Mouse (Mus musculus) erythroblast, embryonic 14.5 days (primary cell): ENCODE measurements around the gene Guk1. TPM values are rescaled to one million over a fixed set of nuclear protein-coding genes. Genes with fewer than 3 reads are reported as not detected.

Experiments used
- H3K27me3 ChIP-seq: 2 replicates; pipeline ENCODE4 v1.6.1; 2012; ENCODE audit warnings: inconsistent platforms; ENCODE audit not compliant: control insufficient read depth
- H3K36me3 ChIP-seq: 2 replicates; pipeline ENCODE4 v1.6.1; 2012; ENCODE audit warnings: mild to moderate bottlenecking, inconsistent platforms; ENCODE audit not compliant: control insufficient read depth
- H3K4me1 ChIP-seq: 2 replicates; pipeline ENCODE4 v1.6.1; 2012; ENCODE audit warnings: inconsistent platforms; ENCODE audit not compliant: control insufficient read depth
- H3K4me3 ChIP-seq: replicated peaks from 2 replicates; pipeline ENCODE3; 2012; ENCODE audit warnings: moderate library complexity, mild to moderate bottlenecking, inconsistent platforms
- H3K9me3 ChIP-seq: 2 replicates; pipeline ENCODE4 v1.6.1; 2012; ENCODE audit warnings: low read length, inconsistent platforms, mixed read lengths; ENCODE audit not compliant: control insufficient read depth
- GATA1 ChIP-seq: IDR thresholded peaks from 2 replicates; pipeline ENCODE4 v1.6.1; 2012; ENCODE audit warnings: low read length, inconsistent platforms, mixed read lengths
- TAL1 ChIP-seq: IDR thresholded peaks from 3 replicates; pipeline ENCODE4 v1.6.1; 2012; ENCODE audit warnings: low read length, inconsistent platforms, mixed read lengths
- polyA plus RNA-seq: library from polyadenylated mRNA; stranded (reverse); fragments of >175 nt; gene quantifications from 2 replicates; pipeline ENCODE4 v1.2.3, GENCODE M21; 2012

The Guk1 gene
- polyA plus RNA-seq, 1 experiment = 1.9 TPM

GRCm38 (mm10) chr11:59201216-59202002 lies 9.4 kb upstream of the Guk1 start:
- no peaks in the 10 kb centered on the region for H3K9me3 ChIP-seq
- no peaks in the 10 kb centered on the region for H3K27me3 ChIP-seq
- no peak for TF ChIP-seq GATA1
- TF ChIP-seq TAL1 = no peak
- H3K4me3 ChIP-seq = peak overlapping the region; percentile 93
- peaks cover 52% of the 10 kb centered on the region for H3K4me1 ChIP-seq
- peaks cover 37% of the 10 kb centered on the region for H3K36me3 ChIP-seq

DNA sequence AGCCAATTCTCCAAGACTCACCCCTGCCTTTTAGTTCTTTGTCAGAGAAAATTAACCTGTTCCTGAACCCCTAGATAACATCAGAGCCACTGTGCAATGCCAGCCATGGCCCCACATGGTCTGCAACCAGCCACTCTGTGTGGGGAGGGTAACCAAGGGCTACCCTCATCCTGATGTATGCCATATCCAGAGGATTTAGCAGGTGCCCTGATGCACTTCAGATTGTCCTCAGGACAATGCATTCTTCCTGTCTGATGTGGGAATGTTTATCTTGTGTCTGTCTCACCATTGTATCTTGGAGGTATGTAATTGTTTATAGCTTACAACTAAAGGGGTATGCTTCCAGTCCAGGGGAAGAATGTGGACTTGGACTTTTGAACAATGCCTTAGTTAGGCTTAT lies 4.2 kb upstream of the Guk1 start:
- Histone ChIP-seq H3K36me3 (peaks cover 11% of the 10 kb centered on the region), H3K9me3 (no peaks in the 10 kb centered on the region), H3K4me3 (no peak overlapping the region), H3K27me3 (peaks cover 5% of the 10 kb centered on the region), H3K4me1 (peaks cover 48% of the 10 kb centered on the region)
- TF ChIP-seq TAL1 = no peak
- no peak for TF ChIP-seq GATA1

DNA sequence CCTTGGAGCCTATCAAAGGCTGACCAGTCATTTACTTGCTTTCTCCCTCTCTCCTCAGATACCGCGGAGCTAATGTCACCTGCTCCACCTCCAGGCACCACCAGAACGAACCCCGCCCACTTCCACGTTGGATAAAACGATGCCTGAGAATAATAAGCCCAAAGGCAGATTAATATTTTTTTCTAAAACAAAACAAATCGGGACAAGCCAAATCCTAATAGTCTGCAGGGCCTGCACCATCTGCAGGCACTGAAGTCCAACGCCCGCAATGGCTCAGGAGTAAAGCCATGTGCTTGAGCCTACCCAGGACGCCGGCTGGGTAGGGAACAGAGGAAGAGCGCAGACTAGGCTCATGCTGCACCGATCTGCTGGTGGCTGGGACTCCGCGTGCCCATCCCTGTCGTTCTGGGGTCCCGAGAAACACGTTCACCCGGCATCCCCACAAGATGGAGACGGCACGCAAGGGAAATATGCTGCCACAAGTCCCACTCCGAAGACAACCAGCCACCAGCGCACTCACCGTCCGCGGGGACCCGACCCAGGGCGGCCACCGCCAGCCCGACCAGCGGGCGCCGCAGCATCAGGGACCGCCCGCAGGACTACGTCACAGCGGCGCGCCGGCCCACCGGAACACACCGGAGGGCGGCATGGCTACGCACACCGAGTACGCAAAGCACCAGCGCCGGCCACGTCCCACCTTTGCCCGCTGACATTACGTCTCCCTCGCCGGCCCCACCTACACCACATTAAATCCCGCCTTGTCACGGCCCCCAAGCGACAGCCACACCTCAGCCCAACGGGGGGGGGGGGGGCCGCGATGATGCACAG lies 567 bp downstream of the Guk1 start:
- Histone ChIP-seq H3K27me3 (peaks cover 5% of the 10 kb centered on the region), H3K9me3 (no peaks in the 10 kb centered on the region), H3K4me3 (peak overlapping the region; percentile 72), H3K4me1 (peaks cover 49% of the 10 kb centered on the region), H3K36me3 (peaks cover 20% of the 10 kb centered on the region)
- TF ChIP-seq GATA1 (no peak), TAL1 (no peak)

- Histone ChIP-seq H3K36me3 (peaks cover 56% of the 10 kb centered on the region), H3K4me3 (no peak overlapping the region), H3K27me3 (no peaks in the 10 kb centered on the region), H3K9me3 (no peaks in the 10 kb centered on the region), H3K4me1 (peaks cover 64% of the 10 kb centered on the region)
- TF ChIP-seq TAL1 (no peak), GATA1 (no peak)
Measured at GRCm38 (mm10) chr11:59187706-59188105, 4.3 kb downstream of the Guk1 start.

DNA sequence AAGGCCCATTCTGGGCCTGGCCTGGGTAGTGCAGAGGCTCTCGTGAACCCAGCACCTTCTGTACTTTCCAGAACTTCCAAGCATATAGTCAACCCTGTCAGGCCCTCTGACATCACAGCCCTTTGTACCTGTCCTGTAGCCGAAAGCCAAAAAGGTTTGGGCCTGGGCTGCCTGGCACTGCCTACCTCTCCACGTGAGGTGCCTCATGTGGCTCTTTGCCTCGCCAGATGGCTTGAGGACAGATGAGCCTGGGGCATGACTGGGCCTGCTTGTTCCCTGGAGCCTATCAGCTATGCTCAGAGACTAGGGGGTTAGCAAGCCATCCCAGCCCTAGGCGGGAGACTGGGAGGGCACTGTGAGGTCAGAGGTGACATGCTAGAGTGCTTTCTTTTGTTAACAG lies 6.5 kb downstream of the Guk1 start:
- Histone ChIP-seq H3K36me3 (peaks cover 63% of the 10 kb centered on the region), H3K4me1 (peaks cover 68% of the 10 kb centered on the region), H3K4me3 (no peak overlapping the region), H3K9me3 (no peaks in the 10 kb centered on the region), H3K27me3 (no peaks in the 10 kb centered on the region; the same call in 1 of the 2 replicates)
- no peak for TF ChIP-seq GATA1
- TF ChIP-seq TAL1 = no peak

DNA sequence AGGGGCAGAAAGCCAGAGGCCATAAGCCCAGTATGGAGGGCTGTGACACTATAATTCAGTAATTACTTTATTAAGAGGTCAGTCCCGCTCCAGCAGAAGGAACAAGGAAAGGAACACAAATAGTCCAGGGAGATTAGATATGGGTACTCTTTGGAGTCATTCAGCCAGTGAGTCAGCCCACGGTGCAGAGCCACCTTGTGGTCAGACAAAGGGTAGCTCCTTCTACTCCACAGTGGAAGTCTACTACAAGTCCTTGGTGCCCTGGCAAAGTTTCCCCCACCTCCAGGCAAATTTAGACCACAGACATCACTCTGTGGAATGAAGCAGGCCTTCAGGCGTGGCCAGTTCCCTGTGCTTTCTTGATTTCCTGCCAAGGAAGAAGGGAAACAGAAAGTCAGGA lies 8.2 kb downstream of the Guk1 start:
- Histone ChIP-seq H3K4me3 (no peak overlapping the region), H3K9me3 (no peaks in the 10 kb centered on the region), H3K27me3 (peaks cover 13% of the 10 kb centered on the region), H3K4me1 (peaks cover 56% of the 10 kb centered on the region), H3K36me3 (peaks cover 58% of the 10 kb centered on the region)
- no peak for TF ChIP-seq TAL1
- TF ChIP-seq GATA1 = 0 out of 2 replicates have a peak, but pooled peaks have one; percentile 17

GRCm38 (mm10) chr11:59182864-59183331 lies 9.1 kb downstream of the Guk1 start, which contains the start of gene Gjc2:
Gene Gjc2, minus strand, starts transcription at chr11:59183213.
- TF ChIP-seq TAL1 (no peak), GATA1 (no peak)
- Histone ChIP-seq H3K4me1 (peaks cover 50% of the 10 kb centered on the region), H3K9me3 (no peaks in the 10 kb centered on the region), H3K4me3 (no peak within 1 kb of the TSS), H3K27me3 (peaks cover 22% of the 10 kb centered on the region), H3K36me3 (peaks cover 55% of the 10 kb centered on the region)

- Histone ChIP-seq H3K27me3 (peaks cover 59% of the 10 kb centered on the region), H3K4me1 (peaks cover 53% of the 10 kb centered on the region), H3K9me3 (peaks cover 15% of the 10 kb centered on the region), H3K36me3 (no peaks in the 10 kb centered on the region), H3K4me3 (no peak overlapping the region)
- no peak for TF ChIP-seq TAL1
- no peak for TF ChIP-seq GATA1
Measured at GRCm38 (mm10) chr11:59176921-59177320, 15.1 kb downstream of the Guk1 start.

DNA sequence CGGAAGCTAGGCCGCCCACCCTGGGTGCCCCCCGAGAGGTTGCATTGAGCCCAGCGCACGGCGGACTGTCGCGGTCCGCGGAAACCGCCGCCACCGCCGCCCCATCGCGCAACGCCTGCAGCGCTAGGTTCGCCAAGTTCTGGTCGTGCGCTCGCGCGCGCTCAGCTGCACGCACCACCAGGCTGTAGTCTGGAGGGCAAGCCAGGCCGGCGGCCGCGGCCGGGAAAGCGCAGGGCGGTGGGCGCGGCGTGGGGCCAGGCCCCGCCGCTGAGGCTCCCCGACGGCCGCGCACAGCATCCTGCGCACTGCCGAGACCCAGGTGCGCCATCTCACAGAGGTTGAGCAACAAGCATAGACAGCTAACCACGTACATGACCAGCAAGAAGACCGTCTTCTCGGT lies 15.5 kb downstream of the Guk1 start:
- peaks cover 15% of the 10 kb centered on the region for H3K9me3 ChIP-seq
- peaks cover 50% of the 10 kb centered on the region for H3K4me1 ChIP-seq
- H3K4me3 ChIP-seq = no peak overlapping the region
- no peaks in the 10 kb centered on the region for H3K36me3 ChIP-seq
- TF ChIP-seq TAL1 = no peak
- no peak for TF ChIP-seq GATA1
- H3K27me3 ChIP-seq = peaks cover 59% of the 10 kb centered on the region
